Mouse (Mus musculus) hindbrain, embryonic 10.5 days (tissue): ENCODE data around the gene Odc1. TPM values are rescaled to one million over a fixed set of nuclear protein-coding genes. Genes with fewer than 3 reads are reported as not detected.
A peak's percentile ranks its signal among the peaks of the same experiment; 100 is the strongest.

Experiments used
- DNase-seq: peaks from one replicate; pipeline ENCODE4 v3.0.0-alpha.2; 2017; ENCODE audit warnings: low spot score
- H3K27ac ChIP-seq: fragments of 300-500 bp; sonication (generic); 2 replicates; pipeline ENCODE4 v1.5.1; 2016; ENCODE audit warnings: mild to moderate bottlenecking, moderate library complexity
- H3K27me3 ChIP-seq: fragments of 300-500 bp; sonication (generic); 2 replicates; pipeline ENCODE4 v1.6.1; 2016; ENCODE audit warnings: mild to moderate bottlenecking; ENCODE audit not compliant: poor library complexity, insufficient read depth, severe bottlenecking
- H3K36me3 ChIP-seq: fragments of 300-500 bp; sonication (generic); 2 replicates; pipeline ENCODE4 v1.6.1; 2016; ENCODE audit warnings: mild to moderate bottlenecking, moderate library complexity
- H3K4me1 ChIP-seq: fragments of 300-500 bp; sonication (generic); replicated peaks from 2 replicates; pipeline ENCODE4 v1.6.1; 2016; ENCODE audit warnings: mild to moderate bottlenecking
- H3K4me3 ChIP-seq: fragments of 300-500 bp; sonication (generic); 2 replicates; pipeline ENCODE4 v1.5.1; 2016; ENCODE audit warnings: mild to moderate bottlenecking, moderate library complexity
- H3K9me3 ChIP-seq: fragments of 300-500 bp; sonication (generic); 2 replicates; pipeline ENCODE4 v1.6.1; 2016; ENCODE audit warnings: mild to moderate bottlenecking, moderate library complexity
- WGBS: fragments of 180-500 bp; shearing (Covaris S2); methylation state at CpG from one replicate; pipeline ENCODE4 v1.1.7; 2016; 5-methylcytosine and 5-hydroxymethylcytosine counted together
- polyA plus RNA-seq: library from polyadenylated mRNA; unstranded; fragments of >200 nt; fragmentation: Nextera tagmentation; extraction: Ambion mirVana; gene quantifications from 2 replicates; pipeline ENCODE4 v1.2.1, GENCODE M21; 2016

Gene Odc1
- polyA plus RNA-seq, 1 experiment from 2014 or later = 274 TPM

- Histone ChIP-seq H3K9me3 (no peaks in the 10 kb centered on the region), H3K4me3 (no peak overlapping the region), H3K36me3 (no peaks in the 10 kb centered on the region), H3K27me3 (peaks cover 17% of the 10 kb centered on the region), H3K27ac (no peak overlapping the region), H3K4me1 (peaks cover 14% of the 10 kb centered on the region)
- WGBS = 59% methylated on average over 4 of the region's 4 CpGs
- no peak for DNase-seq
Measured at GRCm38 (mm10) chr12:17578601-17579000, 34.0 kb downstream of the Odc1 start.

- H3K4me1 ChIP-seq = peaks cover 16% of the 10 kb centered on the region
- H3K36me3 ChIP-seq = no peaks in the 10 kb centered on the region
- H3K9me3 ChIP-seq = no peaks in the 10 kb centered on the region
- no peak overlapping the region for H3K4me3 ChIP-seq
- H3K27me3 ChIP-seq = peaks cover 17% of the 10 kb centered on the region
- 66% methylated on average over 6 of the region's 6 CpGs for WGBS
- H3K27ac ChIP-seq = no peak overlapping the region
- no peak for DNase-seq
Measured at GRCm38 (mm10) chr12:17581001-17581400, 36.4 kb downstream of the Odc1 start.

GRCm38 (mm10) chr12:17582406-17582805 is 37.8 kb downstream of the Odc1 start:
- H3K4me1 ChIP-seq = peaks cover 9% of the 10 kb centered on the region; the same call in 1 of the 2 replicates
- WGBS = 96% methylated on average over 4 of the region's 4 CpGs
- no peak for DNase-seq
- no peak overlapping the region for H3K4me3 ChIP-seq
- H3K9me3 ChIP-seq = no peaks in the 10 kb centered on the region
- H3K27me3 ChIP-seq = 0 out of 2 replicates have a peak, but pooled peaks cover 12% of the 10 kb centered on the region
- H3K27ac ChIP-seq = no peak overlapping the region
- H3K36me3 ChIP-seq = no peaks in the 10 kb centered on the region

- Histone ChIP-seq H3K27me3 (0 out of 2 replicates have a peak, but pooled peaks cover 4% of the 10 kb centered on the region), H3K36me3 (no peaks in the 10 kb centered on the region), H3K4me3 (no peak overlapping the region), H3K27ac (peak overlapping the region; percentile 9; the same call in 1 of the 2 replicates), H3K9me3 (no peaks in the 10 kb centered on the region), H3K4me1 (peaks cover 9% of the 10 kb centered on the region; the same call in 1 of the 2 replicates)
- no peak for DNase-seq
- 36% methylated on average over 3 of the region's 3 CpGs for WGBS
Measured at GRCm38 (mm10) chr12:17583860-17584259, 39.3 kb downstream of the Odc1 start.

- Histone ChIP-seq H3K27ac (no peak overlapping the region), H3K27me3 (no peaks in the 10 kb centered on the region), H3K36me3 (no peaks in the 10 kb centered on the region), H3K4me1 (peaks cover 9% of the 10 kb centered on the region; the same call in 1 of the 2 replicates), H3K4me3 (no peak overlapping the region), H3K9me3 (no peaks in the 10 kb centered on the region)
- WGBS = 84% methylated on average over 3 of the region's 3 CpGs
- DNase-seq = no peak
Measured at GRCm38 (mm10) chr12:17586011-17586410, 41.4 kb downstream of the Odc1 start.

- Histone ChIP-seq H3K4me3 (no peak overlapping the region), H3K27ac (no peak overlapping the region), H3K4me1 (peaks cover 8% of the 10 kb centered on the region; the same call in 1 of the 2 replicates), H3K9me3 (no peaks in the 10 kb centered on the region), H3K27me3 (no peaks in the 10 kb centered on the region), H3K36me3 (no peaks in the 10 kb centered on the region)
- 87% methylated on average over 3 of the region's 3 CpGs for WGBS
- no peak for DNase-seq
Measured at GRCm38 (mm10) chr12:17588436-17588835, 43.8 kb downstream of the Odc1 start.

GRCm38 (mm10) chr12:17588906-17589612 is 44.5 kb downstream of the Odc1 start:
- Histone ChIP-seq H3K27ac (no peak overlapping the region), H3K4me3 (no peak overlapping the region), H3K9me3 (no peaks in the 10 kb centered on the region), H3K27me3 (no peaks in the 10 kb centered on the region), H3K36me3 (no peaks in the 10 kb centered on the region), H3K4me1 (peaks cover 2% of the 10 kb centered on the region; the same call in 1 of the 2 replicates)
- no peak for DNase-seq
- WGBS = 92% methylated on average over 7 of the region's 7 CpGs

GRCm38 (mm10) chr12:17591249-17591648 is 46.7 kb downstream of the Odc1 start:
- Histone ChIP-seq H3K27ac (no peak overlapping the region), H3K27me3 (no peaks in the 10 kb centered on the region), H3K36me3 (no peaks in the 10 kb centered on the region), H3K4me1 (no peaks in the 10 kb centered on the region), H3K4me3 (no peak overlapping the region), H3K9me3 (no peaks in the 10 kb centered on the region)
- 88% methylated on average over 4 of the region's 4 CpGs for WGBS
- DNase-seq = no peak

- Histone ChIP-seq H3K4me1 (no peaks in the 10 kb centered on the region), H3K4me3 (no peak overlapping the region), H3K27me3 (no peaks in the 10 kb centered on the region), H3K36me3 (no peaks in the 10 kb centered on the region), H3K27ac (no peak overlapping the region), H3K9me3 (no peaks in the 10 kb centered on the region)
- 81% methylated on average over 2 of the region's 2 CpGs for WGBS
- DNase-seq = no peak
Measured at GRCm38 (mm10) chr12:17593956-17594355, 49.4 kb downstream of the Odc1 start.

- Histone ChIP-seq H3K27ac (no peak overlapping the region), H3K4me3 (no peak overlapping the region), H3K4me1 (no peaks in the 10 kb centered on the region), H3K27me3 (no peaks in the 10 kb centered on the region), H3K36me3 (no peaks in the 10 kb centered on the region), H3K9me3 (no peaks in the 10 kb centered on the region)
- WGBS = 87% methylated on average over 4 of the region's 4 CpGs
- DNase-seq = no peak
Measured at GRCm38 (mm10) chr12:17594701-17595100, 50.1 kb downstream of the Odc1 start.

- DNase-seq = no peak
- no peaks in the 10 kb centered on the region for H3K4me1 ChIP-seq
- no peaks in the 10 kb centered on the region for H3K36me3 ChIP-seq
- H3K9me3 ChIP-seq = no peaks in the 10 kb centered on the region
- H3K27ac ChIP-seq = no peak overlapping the region
- H3K4me3 ChIP-seq = no peak overlapping the region
- no peaks in the 10 kb centered on the region for H3K27me3 ChIP-seq
- WGBS = 95% methylated on average over 1 of the region's 1 CpGs
Measured at GRCm38 (mm10) chr12:17595166-17595565, 50.6 kb downstream of the Odc1 start.
